Mouse (Mus musculus) c-Kit-positive CD71-positive TER-119-positive erythroid progenitor cells, embryonic 14.5 days (primary cell): Measurements from ENCODE around the gene Mrc2.

Experiments used
- DNase-seq: peaks from one replicate; pipeline ENCODE4 v3.0.0-alpha.2; 2013; ENCODE audit warnings: low spot score

Mrc2 gene

DNA sequence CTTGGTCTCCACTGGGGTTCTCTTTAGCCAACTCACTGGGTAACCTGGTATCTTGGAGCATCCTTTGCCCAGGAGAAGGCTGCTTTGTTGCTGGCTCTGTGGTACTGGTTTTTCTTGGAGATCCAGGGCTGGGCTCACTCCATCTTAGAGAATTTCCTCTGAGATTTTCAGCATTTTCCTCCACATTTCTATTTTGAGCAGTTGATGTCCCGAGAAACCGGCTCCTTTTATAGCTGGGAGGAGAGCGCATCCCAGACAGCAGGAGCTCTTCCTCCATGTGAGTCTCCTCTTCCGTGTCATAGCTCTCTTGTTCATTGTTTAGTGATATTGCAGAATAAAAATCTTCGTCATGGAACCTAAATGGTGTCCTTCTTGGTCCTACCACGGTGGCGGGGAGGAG is 97.8 kb downstream of the Mrc2 start:
- DNase-seq: no peak
